Mouse (Mus musculus) MEL (cell line): ENCODE measurements around the gene Milr1. TPM values are rescaled to one million over a fixed set of nuclear protein-coding genes. Genes with fewer than 3 reads are reported as not detected.

Experiments used
- DNase-seq: peaks from one replicate; pipeline ENCODE4 v3.0.0; 2011; ENCODE audit warnings: low read depth, low spot score
- H3K27ac ChIP-seq: 2 replicates; pipeline ENCODE4 v1.5.1; 2012; ENCODE audit warnings: low read depth, mild to moderate bottlenecking, control low read depth, low read length, moderate library complexity; ENCODE audit not compliant: control insufficient read depth
- H3K27me3 ChIP-seq, 2 experiments: fragments of 150-350 bp in 1 of 2; sonication (generic) in 1 of 2; 2 replicates each; pipeline ENCODE4 v1.6.1; 2012; ENCODE audit warnings: low read length in 2 of 2, mild to moderate bottlenecking in 2 of 2, improper control_type of control experiment in 1 of 2, moderate library complexity in 1 of 2; ENCODE audit not compliant: insufficient read depth in 2 of 2, control insufficient read depth in 1 of 2
- H3K36me3 ChIP-seq, 2 experiments: 2 replicates each; pipeline ENCODE4 v1.6.1; 2012 to 2014; ENCODE audit warnings: low read length in 2 of 2, improper control_type of control experiment in 1 of 2, inconsistent platforms in 1 of 2, mild to moderate bottlenecking in 1 of 2; ENCODE audit not compliant: insufficient read depth in 2 of 2, control insufficient read depth in 1 of 2
- H3K4me1 ChIP-seq, 2 experiments: fragments of 150-350 bp in 1 of 2; sonication (generic) in 1 of 2; 2 replicates each; pipeline ENCODE4 v1.6.1; 2012; ENCODE audit warnings: low read length in 2 of 2, improper control_type of control experiment in 1 of 2, mild to moderate bottlenecking in 1 of 2; ENCODE audit not compliant: insufficient read depth in 2 of 2, control insufficient read depth in 1 of 2
- H3K4me3 ChIP-seq, 2 experiments: fragments of 150-350 bp in 1 of 2; sonication (generic) in 1 of 2; 2 replicates each; pipeline ENCODE4 v1.5.1; 2012; ENCODE audit warnings: low read depth in 2 of 2, low read length in 2 of 2, mild to moderate bottlenecking in 2 of 2, moderate library complexity in 2 of 2, control low read depth in 1 of 2, improper control_type of control experiment in 1 of 2; ENCODE audit not compliant: control insufficient read depth in 1 of 2, insufficient read depth in 1 of 2
- H3K79me2 ChIP-seq: 2 replicates; pipeline ENCODE4 v1.6.1; 2012; ENCODE audit warnings: mild to moderate bottlenecking, low read length, moderate library complexity; ENCODE audit not compliant: control insufficient read depth, poor library complexity, insufficient read depth
- H3K9ac ChIP-seq: 2 replicates; pipeline ENCODE4 v1.6.1; 2012; ENCODE audit warnings: low read depth, mild to moderate bottlenecking, control low read depth, low read length, moderate library complexity; ENCODE audit not compliant: control insufficient read depth, poor library complexity, severe bottlenecking
- H3K9me3 ChIP-seq: fragments of 150-350 bp; sonication (generic); replicated peaks from 2 replicates; pipeline ENCODE4 v1.6.1; 2012; ENCODE audit warnings: mild to moderate bottlenecking, low read length, improper control_type of control experiment, moderate library complexity; ENCODE audit not compliant: insufficient read depth
- CHD1 ChIP-seq: IDR thresholded peaks from 2 replicates; pipeline ENCODE4 v1.6.1; 2012; ENCODE audit warnings: low read depth, mild to moderate bottlenecking, inconsistent platforms, low read length, improper control_type of control experiment
- CTCF ChIP-seq, 3 experiments: IDR thresholded peaks in 2 of 3; conservative IDR thresholded peaks in 1 of 3; 2 replicates each; pipeline ENCODE4 v1.5.1; 2011 to 2012; ENCODE audit warnings: low read length in 3 of 3, low read depth in 2 of 3, mild to moderate bottlenecking in 2 of 3, improper control_type of control experiment in 1 of 3, inconsistent platforms in 1 of 3, mixed read lengths in 1 of 3, moderate library complexity in 1 of 3; ENCODE audit not compliant: control insufficient read depth in 1 of 3, insufficient read depth in 1 of 3, poor library complexity in 1 of 3, severe bottlenecking in 1 of 3
- E2F4 ChIP-seq: IDR thresholded peaks from 2 replicates; pipeline ENCODE4 v1.6.1; 2011; ENCODE audit warnings: low read depth, low read length, improper control_type of control experiment, borderline replicate concordance
- HCFC1 ChIP-seq: IDR thresholded peaks from 2 replicates; pipeline ENCODE4 v1.6.1; 2012; ENCODE audit warnings: low read depth, mild to moderate bottlenecking, inconsistent platforms, low read length, improper control_type of control experiment, moderate library complexity
- JUND ChIP-seq: IDR thresholded peaks from 2 replicates; pipeline ENCODE4 v1.6.1; 2011; ENCODE audit warnings: low read depth, mild to moderate bottlenecking, improper control_type of control experiment, low read length
- MAX ChIP-seq: IDR thresholded peaks from 2 replicates; pipeline ENCODE4 v1.6.1; 2011; ENCODE audit warnings: low read length, improper control_type of control experiment
- MXI1 ChIP-seq: IDR thresholded peaks from 2 replicates; pipeline ENCODE4 v1.6.1; 2011; ENCODE audit warnings: mild to moderate bottlenecking, low read depth, low read length, improper control_type of control experiment
- MYB ChIP-seq: IDR thresholded peaks from 2 replicates; pipeline ENCODE4 v1.6.1; 2011; ENCODE audit warnings: mild to moderate bottlenecking, low read depth, low read length, improper control_type of control experiment
- POLR2AphosphoS2 ChIP-seq: IDR thresholded peaks from 2 replicates; pipeline ENCODE4 v1.6.1; 2011; ENCODE audit warnings: low read length, improper control_type of control experiment
- POLR2AphosphoS5 ChIP-seq: IDR thresholded peaks from 2 replicates; pipeline ENCODE4 v1.6.1; 2012; ENCODE audit warnings: low read depth, borderline replicate concordance, mild to moderate bottlenecking, inconsistent platforms, low read length, moderate library complexity, mixed read lengths
- RCOR1 ChIP-seq: IDR thresholded peaks from 2 replicates; pipeline ENCODE4 v1.6.1; 2012; ENCODE audit warnings: low read depth, mild to moderate bottlenecking, inconsistent platforms, low read length, improper control_type of control experiment
- TCF12 ChIP-seq: IDR thresholded peaks from 2 replicates; pipeline ENCODE4 v1.6.1; 2014; ENCODE audit warnings: low read depth, mild to moderate bottlenecking, inconsistent platforms, low read length, improper control_type of control experiment, moderate library complexity
- UBTF ChIP-seq: IDR thresholded peaks from 2 replicates; pipeline ENCODE4 v1.6.1; 2012; ENCODE audit warnings: low read depth, mild to moderate bottlenecking, inconsistent platforms, low read length, improper control_type of control experiment, moderate library complexity, borderline replicate concordance; ENCODE audit not compliant: insufficient read depth
- ZNF384 ChIP-seq: IDR thresholded peaks from 2 replicates; pipeline ENCODE4 v1.6.1; 2012; ENCODE audit warnings: low read depth, mild to moderate bottlenecking, inconsistent platforms, low read length, improper control_type of control experiment
- polyA plus RNA-seq, 2 experiments: library from polyadenylated mRNA; stranded (reverse) in 1 of 2; unstranded in 1 of 2; fragments of >175 nt in 1 of 2; fragments of >200 nt in 1 of 2; gene quantifications; 2 replicates each; pipeline versions ENCODE4 v1.2.1 to v1.2.4; 2012; ENCODE audit warnings: low replicate concordance in 2 of 2, low read depth in 1 of 2; ENCODE audit not compliant: insufficient read length in 2 of 2, insufficient read depth in 1 of 2, missing spikeins in 1 of 2
- total RNA-seq: library from RNA; depleted of rRNA; stranded (reverse); fragments of 300-350 nt; gene quantifications from 2 replicates; pipeline ENCODE4 v1.2.3, GENCODE M21; 2012; rRNA removed

The Milr1 gene
- total and polyA plus RNA-seq, 3 experiments, result 0.26 TPM; not detected in 2

DNA sequence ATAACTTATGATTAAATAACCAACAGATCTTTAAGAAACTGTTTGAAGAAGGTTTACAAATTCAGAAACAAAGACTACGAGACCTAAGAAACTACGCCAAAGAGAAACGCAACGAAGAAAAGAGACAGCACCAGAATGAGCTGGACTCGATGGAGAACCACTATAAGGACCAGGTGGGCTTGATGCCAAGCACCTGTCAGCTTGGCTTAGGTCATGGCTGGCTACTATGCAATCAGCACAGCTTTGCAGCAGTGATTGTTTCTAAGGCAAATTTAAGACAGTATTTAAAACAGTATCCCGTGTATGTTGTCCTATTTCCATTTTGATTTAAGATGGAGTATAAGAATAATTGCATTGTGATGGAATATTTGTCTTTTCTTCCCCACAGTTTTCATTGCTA, 66.8 kb downstream of the Milr1 start:
- H3K4me3 ChIP-seq, result no peak overlapping the region
- TF ChIP-seq CHD1, result no peak
- no peak for TF ChIP-seq TCF12
- TF ChIP-seq MAX, result no peak
- TF ChIP-seq E2F4, result no peak
- no peak for TF ChIP-seq JUND
- no peak for TF ChIP-seq POLR2AphosphoS2
- DNase-seq, result no peak
- H3K27ac ChIP-seq, result no peak overlapping the region
- no peaks in the 10 kb centered on the region for H3K9me3 ChIP-seq
- H3K27me3 ChIP-seq, result no peaks in the 10 kb centered on the region
- peaks cover 0 to 2% of the 10 kb centered on the region in 2 experiments; a peak in 1 of 4 replicates for H3K4me1 ChIP-seq
- no peak overlapping the region for H3K9ac ChIP-seq
- H3K79me2 ChIP-seq, result no peaks in the 10 kb centered on the region
- peaks cover 5 to 11% of the 10 kb centered on the region in 2 experiments; a peak in 3 of 4 replicates for H3K36me3 ChIP-seq

DNA sequence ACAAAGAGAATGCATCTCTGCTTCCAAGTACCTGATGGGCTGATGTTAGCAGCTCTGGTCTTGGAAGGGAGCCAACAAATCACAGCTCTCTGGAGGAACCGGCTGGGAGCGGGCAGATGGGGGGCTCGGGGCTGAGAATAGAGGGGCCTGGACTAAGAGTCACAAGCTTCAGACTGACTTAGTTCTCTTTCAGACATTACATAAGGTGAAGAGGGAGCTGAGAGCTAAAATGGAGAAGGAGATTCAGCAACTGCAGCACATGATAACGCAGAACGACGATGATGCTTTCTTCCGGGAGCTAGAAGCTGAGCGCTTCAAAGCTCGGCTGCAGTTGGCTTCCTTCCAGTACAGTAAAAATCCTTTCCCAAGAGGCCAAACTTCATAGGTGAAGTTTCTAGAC, 67.3 kb downstream of the Milr1 start:
- Histone ChIP-seq H3K27ac (no peak overlapping the region), H3K36me3 (peaks cover 5 to 11% of the 10 kb centered on the region in 2 experiments; a peak in 3 of 4 replicates), H3K79me2 (no peaks in the 10 kb centered on the region), H3K27me3 (no peaks in the 10 kb centered on the region), H3K4me1 (peaks cover 0 to 2% of the 10 kb centered on the region in 2 experiments; a peak in 1 of 4 replicates), H3K4me3 (no peak overlapping the region), H3K9me3 (no peaks in the 10 kb centered on the region), H3K9ac (no peak overlapping the region)
- DNase-seq, result no peak
- no peak for TF ChIP-seq HCFC1
- no peak for TF ChIP-seq UBTF
- TF ChIP-seq CTCF (IDR thresholded peaks at IDR 0.05 in 2 of 3, conservative IDR thresholded peaks at IDR 0.05 in 1 of 3; ENCODE audit: control insufficient read depth in 1 of 3, insufficient read depth in 1 of 3, low read depth in 2 of 3, low read length in 3 of 3, poor library complexity in 1 of 3, severe bottlenecking in 1 of 3), result no peak
- no peak for TF ChIP-seq MYB
- TF ChIP-seq POLR2AphosphoS5, result no peak
- no peak for TF ChIP-seq ZNF384
- no peak for TF ChIP-seq MXI1
- 0 out of 2 replicates have a peak, but pooled peaks have one; percentile 36 for TF ChIP-seq RCOR1

Other genes with a start within 250 kb of the Milr1 start
- gene Tex2, start 137.8 kb upstream of the Milr1 start, total RNA-seq, result 21.9 and 24.8 TPM in 2 replicates
- 10 to 100 TPM in 1 of 2 experiments, not detected in 1; 13.7 TPM for gene Tex2, start 137.8 kb upstream of the Milr1 start, polyA plus RNA-seq
- 0.12 and 0.20 TPM in 2 replicates for gene Pecam1, start 598 bp upstream of the Milr1 start, total RNA-seq
- under 1 TPM in 1 of 2 experiments, not detected in 1; 0.14 TPM for gene Pecam1, start 598 bp upstream of the Milr1 start, polyA plus RNA-seq
- gene Polg2, start 28.3 kb downstream of the Milr1 start, total RNA-seq, result 9.2 and 10.7 TPM in 2 replicates
- 1 to 10 TPM in 1 of 2 experiments, not detected in 1; 6.3 TPM for gene Polg2, start 28.3 kb downstream of the Milr1 start, polyA plus RNA-seq
- gene Ddx5, start 38.0 kb downstream of the Milr1 start, total RNA-seq, result 338 and 358 TPM in 2 replicates
- 1,000 to 10,000 TPM in 1 of 2 experiments, 100 to 1,000 TPM in 1; 748 to 3,269 TPM for gene Ddx5, start 38.0 kb downstream of the Milr1 start, polyA plus RNA-seq
- 11.2 and 11.6 TPM in 2 replicates for gene Cep95, start 38.0 kb downstream of the Milr1 start, total RNA-seq
- gene Cep95, start 38.0 kb downstream of the Milr1 start, polyA plus RNA-seq, result 10 to 100 TPM in 1 of 2 experiments, not detected in 1; 12.9 TPM
- 17.5 and 18.2 TPM in 2 replicates for gene Smurf2, start 169.5 kb downstream of the Milr1 start, total RNA-seq
- 10 to 100 TPM; 15.5 to 67.0 TPM for gene Smurf2, start 169.5 kb downstream of the Milr1 start, polyA plus RNA-seq
- 216 and 275 TPM in 2 replicates for gene Kpna2, start 248.3 kb downstream of the Milr1 start, total RNA-seq
- gene Kpna2, start 248.3 kb downstream of the Milr1 start, polyA plus RNA-seq, result 10 to 100 TPM in 1 of 2 experiments, not detected in 1; 13.2 TPM